Mouse (Mus musculus): ENCODE data around the gene Gzmm. TPM values are rescaled to one million over a fixed set of nuclear protein-coding genes. Genes with fewer than 3 reads are reported as not detected.

The Gzmm gene
- polyA plus RNA-seq, 1 experiment from 2014 or later: 0.65 TPM

- 95% methylated on average over 28 of the region's 28 CpGs for WGBS
- peaks cover 97% of the 10 kb centered on the region for H3K36me3 ChIP-seq
- H3K9ac ChIP-seq: no peak overlapping the region
- no peak overlapping the region for H3K4me2 ChIP-seq (replicated peaks)
- H3K4me3 ChIP-seq: no peak overlapping the region; the same call in 1 of the 2 replicates
- no peak for ATAC-seq (ENCODE audit: low FRiP score, low read depth)
- H3K9me3 ChIP-seq: peaks cover 53% of the 10 kb centered on the region
- H3K27me3 ChIP-seq (replicated peaks): peaks cover 19% of the 10 kb centered on the region
- no peaks in the 10 kb centered on the region for H3K4me1 ChIP-seq
- H3K27ac ChIP-seq: no peak overlapping the region
Measured at GRCm38 (mm10) chr10:79739234-79739633, 50.4 kb downstream of the Gzmm start.

DNA sequence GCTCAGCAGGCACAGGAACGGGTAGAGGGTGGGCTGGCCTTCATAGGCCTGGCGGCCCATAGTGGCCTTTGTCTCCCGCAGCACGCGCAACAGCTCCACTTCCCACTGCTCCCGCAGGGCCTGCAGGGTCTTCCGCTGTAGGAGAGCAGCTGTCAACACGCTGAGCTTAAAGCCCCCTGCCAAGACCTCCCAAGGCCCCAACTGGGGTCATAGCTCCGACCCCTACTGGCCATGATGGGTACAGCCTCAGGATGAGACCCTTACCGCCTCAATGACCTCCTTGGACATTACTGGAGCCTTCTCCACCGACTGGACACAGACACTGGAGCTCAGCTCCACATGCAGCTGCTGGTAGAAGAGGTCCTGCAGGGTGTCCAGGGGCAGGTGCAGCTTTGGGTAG is 52.0 kb downstream of the Gzmm start:
- H3K36me3 ChIP-seq: peaks cover 85% of the 10 kb centered on the region
- ATAC-seq (ENCODE audit: low FRiP score, low read depth): no peak
- peaks cover 45% of the 10 kb centered on the region for H3K9me3 ChIP-seq
- H3K27me3 ChIP-seq (replicated peaks): peaks cover 9% of the 10 kb centered on the region
- no peak overlapping the region for H3K27ac ChIP-seq
- H3K4me3 ChIP-seq: no peak overlapping the region; the same call in 1 of the 2 replicates
- peaks cover 5% of the 10 kb centered on the region; the same call in 1 of the 2 replicates for H3K4me1 ChIP-seq
- 74% methylated on average over 11 of the region's 11 CpGs for WGBS
- no peak overlapping the region for H3K4me2 ChIP-seq (replicated peaks)
- no peak overlapping the region for H3K9ac ChIP-seq

GRCm38 (mm10) chr10:79743161-79743560 is 54.3 kb downstream of the Gzmm start:
- Histone ChIP-seq H3K4me1 (peaks cover 7% of the 10 kb centered on the region; the same call in 1 of the 2 replicates), H3K9ac (no peak overlapping the region), H3K9me3 (peaks cover 25% of the 10 kb centered on the region), H3K27me3 (replicated peaks) (no peaks in the 10 kb centered on the region), H3K4me3 (no peak overlapping the region), H3K4me2 (replicated peaks) (no peak overlapping the region), H3K36me3 (peaks cover 62% of the 10 kb centered on the region), H3K27ac (no peak overlapping the region)
- WGBS: 95% methylated on average over 11 of the region's 11 CpGs
- ATAC-seq (ENCODE audit: low FRiP score, low read depth): no peak

DNA sequence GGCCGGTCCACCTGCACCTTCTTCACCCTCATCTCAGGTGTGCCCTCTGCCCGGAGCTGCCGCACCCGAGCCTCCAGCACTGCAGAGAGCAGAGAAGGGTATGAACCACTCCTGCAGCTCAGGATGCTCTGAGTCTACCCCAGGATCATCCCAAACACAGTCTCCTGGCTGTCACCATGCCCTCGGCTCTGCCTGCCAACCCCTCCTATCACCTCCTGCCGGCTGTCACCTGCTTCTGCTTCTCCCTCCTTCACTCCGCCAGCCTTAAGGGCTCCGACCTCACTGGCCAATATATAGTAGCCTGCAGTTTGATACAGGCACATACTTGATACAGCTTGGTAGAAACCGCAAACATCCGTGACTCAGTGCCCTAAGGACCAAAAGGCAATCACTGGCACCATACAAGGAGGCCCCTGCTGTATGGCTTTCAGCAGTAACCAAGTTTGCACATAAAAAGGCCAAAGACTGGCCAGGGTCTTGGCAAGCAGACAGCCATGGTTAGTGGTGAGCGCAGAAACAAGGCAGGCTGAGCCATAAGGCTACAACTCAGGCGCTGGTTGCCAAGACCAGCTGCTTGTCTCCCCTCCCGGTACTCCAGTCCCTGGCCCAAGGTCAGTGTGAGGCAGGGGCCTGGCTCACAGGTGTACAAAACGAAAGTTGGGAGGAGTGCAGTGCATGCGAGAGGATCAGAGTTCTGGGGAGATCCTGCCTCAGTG is 55.0 kb downstream of the Gzmm start:
- 93% methylated on average over 15 of the region's 15 CpGs for WGBS
- Histone ChIP-seq H3K9ac (no peak overlapping the region), H3K27ac (no peak overlapping the region), H3K4me1 (peaks cover 7% of the 10 kb centered on the region; the same call in 1 of the 2 replicates), H3K4me2 (replicated peaks) (no peak overlapping the region), H3K27me3 (replicated peaks) (no peaks in the 10 kb centered on the region), H3K4me3 (no peak overlapping the region), H3K9me3 (peaks cover 19% of the 10 kb centered on the region), H3K36me3 (peaks cover 56% of the 10 kb centered on the region)
- no peak for ATAC-seq (ENCODE audit: low FRiP score, low read depth)

Other genes with a start within 250 kb of the Gzmm start
- gene Vmn2r83, start 220.3 kb upstream of the Gzmm start, polyA plus RNA-seq (2016; fragmentation: Nextera tagmentation; extraction: Ambion mirVana): not detected in 2 replicates
- gene Plpp2, start 155.2 kb upstream of the Gzmm start, polyA plus RNA-seq (2016; fragmentation: Nextera tagmentation; extraction: Ambion mirVana): 16.2 and 17.9 TPM in 2 replicates
- 67.4 and 69.5 TPM in 2 replicates for gene Mier2, start 133.8 kb upstream of the Gzmm start, polyA plus RNA-seq (2016; fragmentation: Nextera tagmentation; extraction: Ambion mirVana)
- gene Theg, start 101.7 kb upstream of the Gzmm start, polyA plus RNA-seq (2016; fragmentation: Nextera tagmentation; extraction: Ambion mirVana): not detected in 2 replicates
- 0.09 TPM in 1 of 2 replicates, not detected in the other for gene C2cd4c, start 75.0 kb upstream of the Gzmm start, polyA plus RNA-seq (2016; fragmentation: Nextera tagmentation; extraction: Ambion mirVana)
- gene Shc2, start 51.1 kb upstream of the Gzmm start, polyA plus RNA-seq (2016; fragmentation: Nextera tagmentation; extraction: Ambion mirVana): 35.5 and 43.9 TPM in 2 replicates
- gene Odf3l2, start 43.3 kb upstream of the Gzmm start, polyA plus RNA-seq (2016; fragmentation: Nextera tagmentation; extraction: Ambion mirVana): not detected in 2 replicates
- gene Madcam1, start 24.5 kb upstream of the Gzmm start, polyA plus RNA-seq (2016; fragmentation: Nextera tagmentation; extraction: Ambion mirVana): 1.1 and 2.0 TPM in 2 replicates
- 75.2 and 79.6 TPM in 2 replicates for gene Tpgs1, start 19.7 kb upstream of the Gzmm start, polyA plus RNA-seq (2016; fragmentation: Nextera tagmentation; extraction: Ambion mirVana)
- 136 and 141 TPM in 2 replicates for gene Cdc34, start 6.8 kb upstream of the Gzmm start, polyA plus RNA-seq (2016; fragmentation: Nextera tagmentation; extraction: Ambion mirVana)
- 634 and 639 TPM in 2 replicates for gene Bsg, start 15.5 kb downstream of the Gzmm start, polyA plus RNA-seq (2016; fragmentation: Nextera tagmentation; extraction: Ambion mirVana)
- gene Hcn2, start 27.6 kb downstream of the Gzmm start, polyA plus RNA-seq (2016; fragmentation: Nextera tagmentation; extraction: Ambion mirVana): 0.61 and 0.79 TPM in 2 replicates
- 44.7 and 44.9 TPM in 2 replicates for gene Polrmt, start 57.6 kb downstream of the Gzmm start, polyA plus RNA-seq (2016; fragmentation: Nextera tagmentation; extraction: Ambion mirVana)
- gene Fgf22, start 66.1 kb downstream of the Gzmm start, polyA plus RNA-seq (2016; fragmentation: Nextera tagmentation; extraction: Ambion mirVana): 0.55 and 1.2 TPM in 2 replicates
- 115 and 118 TPM in 2 replicates for gene Rnf126, start 77.9 kb downstream of the Gzmm start, polyA plus RNA-seq (2016; fragmentation: Nextera tagmentation; extraction: Ambion mirVana)
- 1.5 and 2.0 TPM in 2 replicates for gene Fstl3, start 88.3 kb downstream of the Gzmm start, polyA plus RNA-seq (2016; fragmentation: Nextera tagmentation; extraction: Ambion mirVana)
- 0.16 and 0.42 TPM in 2 replicates for gene Prss57, start 101.9 kb downstream of the Gzmm start, polyA plus RNA-seq (2016; fragmentation: Nextera tagmentation; extraction: Ambion mirVana)
- gene Palm, start 104.6 kb downstream of the Gzmm start, polyA plus RNA-seq (2016; fragmentation: Nextera tagmentation; extraction: Ambion mirVana): 196 and 205 TPM in 2 replicates
- 1.6 and 2.3 TPM in 2 replicates for gene Misp, start 132.0 kb downstream of the Gzmm start, polyA plus RNA-seq (2016; fragmentation: Nextera tagmentation; extraction: Ambion mirVana)
- 180 and 189 TPM in 2 replicates for gene Ptbp1, start 165.4 kb downstream of the Gzmm start, polyA plus RNA-seq (2016; fragmentation: Nextera tagmentation; extraction: Ambion mirVana)
- gene Prtn3, start 185.5 kb downstream of the Gzmm start, polyA plus RNA-seq (2016; fragmentation: Nextera tagmentation; extraction: Ambion mirVana): 12.6 and 15.5 TPM in 2 replicates
- 296 and 301 TPM in 2 replicates for gene Plppr3, start 185.6 kb downstream of the Gzmm start, polyA plus RNA-seq (2016; fragmentation: Nextera tagmentation; extraction: Ambion mirVana)
- gene Elane, start 197.2 kb downstream of the Gzmm start, polyA plus RNA-seq (2016; fragmentation: Nextera tagmentation; extraction: Ambion mirVana): 0.34 and 0.53 TPM in 2 replicates
- gene Cfd, start 201.8 kb downstream of the Gzmm start, polyA plus RNA-seq (2016; fragmentation: Nextera tagmentation; extraction: Ambion mirVana): not detected in 2 replicates
- 60.5 and 62.6 TPM in 2 replicates for gene Med16, start 219.9 kb downstream of the Gzmm start, polyA plus RNA-seq (2016; fragmentation: Nextera tagmentation; extraction: Ambion mirVana)
- 28.4 and 40.5 TPM in 2 replicates for gene Gm26602, start 221.8 kb downstream of the Gzmm start, polyA plus RNA-seq (2016; fragmentation: Nextera tagmentation; extraction: Ambion mirVana)
- 1.1 and 1.3 TPM in 2 replicates for gene Kiss1r, start 228.0 kb downstream of the Gzmm start, polyA plus RNA-seq (2016; fragmentation: Nextera tagmentation; extraction: Ambion mirVana)
- 185 and 186 TPM in 2 replicates for gene R3hdm4, start 232.2 kb downstream of the Gzmm start, polyA plus RNA-seq (2016; fragmentation: Nextera tagmentation; extraction: Ambion mirVana)
- gene Arid3a, start 238.0 kb downstream of the Gzmm start, polyA plus RNA-seq (2016; fragmentation: Nextera tagmentation; extraction: Ambion mirVana): 4.9 and 7.7 TPM in 2 replicates